Mouse (Mus musculus): ENCODE measurements around the gene Med12l. TPM values are rescaled to one million over a fixed set of nuclear protein-coding genes. Genes with fewer than 3 reads are reported as not detected.

Gene Med12l
- polyA plus RNA-seq, 1 experiment from 2014 or later: 4.5 TPM

DNA sequence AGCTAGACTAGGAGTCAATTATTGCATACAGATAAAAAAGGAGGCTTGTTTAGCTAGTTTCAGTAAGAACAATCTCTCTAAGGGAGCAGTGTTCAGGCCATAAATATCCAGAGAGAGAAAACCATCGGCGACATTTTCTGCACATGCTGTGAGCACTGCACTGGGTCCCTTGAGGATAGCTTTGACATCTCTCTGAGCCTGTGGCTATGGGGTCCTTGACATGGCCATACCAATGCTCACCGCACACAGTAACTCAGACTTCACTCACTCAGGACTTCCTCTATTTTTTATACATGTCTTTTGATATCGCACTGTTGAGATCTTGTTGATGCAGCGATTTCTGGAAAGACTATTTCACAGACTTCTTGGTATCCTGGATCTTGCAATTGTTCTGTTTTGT lies 151.4 kb downstream of the Med12l start:
- Histone ChIP-seq H3K27me3 (replicated peaks) (no peaks in the 10 kb centered on the region), H3K36me3 (no peaks in the 10 kb centered on the region), H3K27ac (no peak overlapping the region), H3K9me3 (no peaks in the 10 kb centered on the region), H3K9ac (no peak overlapping the region), H3K4me2 (replicated peaks) (no peak overlapping the region), H3K4me1 (no peaks in the 10 kb centered on the region), H3K4me3 (no peak overlapping the region)
- no peak for ATAC-seq (ENCODE audit: low FRiP score, low read depth)
- 92% methylated on average over 5 of the region's 5 CpGs for WGBS

DNA sequence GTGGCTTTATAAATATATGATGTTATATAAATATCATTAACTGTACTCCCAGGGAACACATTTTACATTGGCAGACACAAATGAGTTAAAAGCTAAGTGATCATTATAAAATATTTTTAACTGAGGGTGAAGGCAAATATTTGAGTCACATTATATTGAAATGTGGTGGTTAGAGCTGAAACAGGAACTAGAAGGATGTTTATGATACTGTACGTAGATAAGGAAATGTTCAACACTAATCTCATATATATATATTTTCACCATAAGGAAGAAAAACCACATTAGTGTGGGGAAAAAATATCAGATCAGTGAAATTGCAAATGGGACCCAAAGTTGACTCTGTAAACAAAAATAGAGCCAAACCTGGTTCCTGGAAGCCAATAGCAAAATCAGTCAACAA lies 154.8 kb downstream of the Med12l start:
- H3K27me3 ChIP-seq (replicated peaks): no peaks in the 10 kb centered on the region
- H3K9ac ChIP-seq: no peak overlapping the region
- no peaks in the 10 kb centered on the region for H3K36me3 ChIP-seq
- WGBS: 93% methylated on average over 1 of the region's 1 CpGs
- no peak overlapping the region for H3K4me2 ChIP-seq (replicated peaks)
- no peaks in the 10 kb centered on the region for H3K4me1 ChIP-seq
- no peak overlapping the region for H3K4me3 ChIP-seq
- no peak for ATAC-seq (ENCODE audit: low FRiP score, low read depth)
- H3K9me3 ChIP-seq: no peaks in the 10 kb centered on the region
- H3K27ac ChIP-seq: no peak overlapping the region

DNA sequence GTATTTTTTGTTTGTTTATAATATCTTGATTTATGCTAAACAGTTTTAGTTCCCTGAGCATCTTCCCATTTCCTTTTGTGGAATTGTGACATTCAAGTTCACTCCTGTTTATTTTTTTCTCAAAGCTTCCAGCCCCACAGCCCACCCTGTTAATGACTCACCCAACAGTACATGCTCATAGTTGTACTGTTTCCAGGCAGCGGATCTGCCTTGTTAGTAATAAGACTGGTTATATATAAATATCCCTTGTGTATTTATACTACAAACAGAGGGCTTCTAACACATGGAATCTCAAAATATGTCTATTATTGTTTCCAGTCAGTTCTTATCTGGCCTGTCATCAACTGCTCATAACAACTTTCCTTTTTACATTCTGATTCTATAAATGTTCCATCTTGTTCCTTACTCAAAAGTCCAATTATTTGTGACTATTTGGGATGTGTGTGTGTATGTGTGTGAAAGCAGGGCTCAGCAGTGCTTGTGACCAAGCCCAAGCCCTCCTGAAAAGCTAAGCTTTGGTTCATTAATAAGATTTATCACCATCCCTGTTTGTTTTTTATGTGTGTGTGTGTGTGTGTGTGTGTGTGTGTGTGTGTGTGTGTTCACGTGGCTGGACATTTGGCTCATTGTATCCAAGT lies 161.9 kb downstream of the Med12l start:
- Histone ChIP-seq H3K9ac (no peak overlapping the region), H3K4me1 (no peaks in the 10 kb centered on the region), H3K36me3 (no peaks in the 10 kb centered on the region), H3K4me2 (replicated peaks) (no peak overlapping the region), H3K4me3 (no peak overlapping the region), H3K27me3 (replicated peaks) (no peaks in the 10 kb centered on the region), H3K9me3 (no peaks in the 10 kb centered on the region), H3K27ac (no peak overlapping the region)
- no peak for ATAC-seq (ENCODE audit: low FRiP score, low read depth)
- WGBS: 70% methylated on average over 2 of the region's 2 CpGs

DNA sequence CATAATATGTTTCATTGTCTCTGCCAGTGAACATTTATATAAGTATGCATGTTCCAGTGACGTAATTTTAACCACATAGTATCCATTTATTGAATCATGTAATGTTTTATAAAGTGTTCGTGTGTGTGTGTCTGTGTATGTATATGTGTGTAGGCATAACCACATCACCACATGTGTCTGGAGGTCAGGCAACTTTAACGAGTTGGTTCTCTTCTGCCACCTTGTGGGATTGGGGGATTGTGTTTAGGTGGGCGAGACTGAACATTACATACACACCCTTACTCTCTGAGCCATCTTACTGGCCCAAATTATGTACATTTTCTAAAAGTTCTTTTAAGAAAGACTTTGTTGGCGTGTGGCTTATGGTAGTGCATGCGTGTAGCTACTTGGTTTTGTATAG lies 162.9 kb downstream of the Med12l start:
- ATAC-seq (ENCODE audit: low FRiP score, low read depth): no peak
- WGBS: 92% methylated on average over 6 of the region's 6 CpGs

DNA sequence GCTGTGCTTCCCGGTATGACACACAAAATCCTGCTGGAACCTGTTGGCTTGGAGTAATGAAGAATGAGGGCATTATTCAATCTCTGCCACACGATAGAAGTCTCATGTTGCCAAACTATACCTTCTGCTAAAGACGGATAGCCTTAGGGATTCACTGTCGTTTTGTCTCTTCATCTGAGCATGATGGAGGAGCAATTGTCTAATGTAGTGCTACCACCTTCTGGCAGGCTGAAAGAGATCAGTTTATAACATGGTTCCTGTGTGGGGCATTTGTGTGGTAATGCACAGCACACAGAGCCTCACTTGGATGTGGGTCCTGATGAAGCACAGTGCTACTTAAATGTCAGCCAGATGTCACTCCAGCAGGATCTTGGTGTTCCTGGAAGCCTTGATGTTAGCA lies 163.6 kb downstream of the Med12l start:
- Histone ChIP-seq H3K4me3 (no peak overlapping the region), H3K4me2 (replicated peaks) (no peak overlapping the region), H3K4me1 (no peaks in the 10 kb centered on the region), H3K27me3 (replicated peaks) (no peaks in the 10 kb centered on the region), H3K9me3 (no peaks in the 10 kb centered on the region), H3K27ac (no peak overlapping the region), H3K9ac (no peak overlapping the region), H3K36me3 (no peaks in the 10 kb centered on the region)
- no peak for ATAC-seq (ENCODE audit: low FRiP score, low read depth)
- WGBS: 82% methylated on average over 4 of the region's 4 CpGs

More for the DNA sequence above, 162.9 kb downstream of the Med12l start:
- Histone ChIP-seq H3K4me2 (replicated peaks) (no peak overlapping the region), H3K27ac (no peak overlapping the region), H3K9ac (no peak overlapping the region), H3K27me3 (replicated peaks) (no peaks in the 10 kb centered on the region), H3K4me3 (no peak overlapping the region), H3K9me3 (no peaks in the 10 kb centered on the region), H3K36me3 (no peaks in the 10 kb centered on the region), H3K4me1 (no peaks in the 10 kb centered on the region)

DNA sequence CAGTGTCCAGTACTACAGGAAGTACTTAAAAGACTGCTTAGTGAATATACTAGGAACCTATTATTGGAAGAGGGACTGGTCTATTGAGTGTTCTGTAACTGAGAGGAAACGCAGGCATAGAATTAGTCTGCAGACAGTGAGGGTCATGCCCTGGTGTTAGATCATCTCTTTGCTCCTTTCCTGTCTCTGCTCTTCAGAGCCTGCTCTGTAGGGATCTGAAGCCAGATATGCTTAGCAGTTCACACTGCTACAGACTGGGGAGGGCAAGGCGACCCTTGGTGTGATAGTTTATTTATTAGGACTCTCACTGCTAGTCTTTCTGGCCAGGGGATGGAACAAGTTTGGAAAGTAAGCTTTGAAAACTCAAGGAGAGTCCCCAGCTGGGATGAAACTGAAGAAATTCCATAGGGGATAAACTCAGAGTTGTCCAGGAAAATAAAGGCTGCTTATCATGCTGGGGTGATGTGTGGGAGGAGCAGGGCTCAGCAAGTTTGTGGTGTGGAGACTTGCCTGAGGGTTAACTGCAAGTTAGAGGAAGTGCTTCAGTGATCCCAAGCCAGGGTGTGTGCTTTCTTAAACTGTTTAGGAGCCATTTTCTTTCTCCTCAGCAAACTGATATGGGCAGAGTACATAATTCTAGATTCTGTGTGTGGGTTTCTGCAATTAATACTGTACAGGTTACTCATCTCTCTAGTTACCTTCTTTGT lies 164.4 kb downstream of the Med12l start:
- WGBS: 62% methylated on average over 2 of the region's 2 CpGs
- H3K9me3 ChIP-seq: no peaks in the 10 kb centered on the region
- no peak for ATAC-seq (ENCODE audit: low FRiP score, low read depth)

DNA sequence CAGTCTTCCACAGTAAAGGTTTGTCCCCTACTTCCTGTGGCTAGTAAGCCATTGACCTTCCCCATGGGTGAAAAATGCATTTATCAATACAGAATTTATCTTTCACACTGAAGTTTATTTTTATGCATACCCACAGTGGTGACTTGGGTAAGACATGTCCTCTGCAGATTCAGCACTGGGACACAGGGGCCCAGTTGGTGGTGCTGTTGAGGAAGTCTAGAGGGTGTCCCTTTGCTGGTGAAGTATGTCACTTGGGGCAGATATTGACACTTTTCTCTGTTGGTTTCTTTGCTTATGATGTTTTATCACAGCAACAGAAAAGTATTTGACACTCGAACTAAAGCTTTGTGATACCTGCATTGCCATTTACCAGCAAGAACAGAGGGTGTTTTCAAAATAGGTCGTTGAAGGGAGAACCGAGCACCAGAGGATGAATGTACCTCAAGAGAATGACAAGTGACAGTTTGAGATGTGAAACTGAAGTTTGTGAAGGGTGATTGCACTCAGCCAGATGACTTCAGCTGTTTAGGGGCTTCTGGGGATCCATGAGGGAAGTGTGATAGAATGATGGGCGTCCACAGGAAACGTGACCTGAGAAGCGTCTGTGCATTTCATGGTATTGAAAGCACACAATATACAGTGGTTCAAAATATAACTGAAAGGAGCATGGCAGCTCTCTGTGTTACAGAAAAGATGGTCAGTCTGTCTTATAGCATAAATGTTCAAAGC lies 169.0 kb downstream of the Med12l start:
- ATAC-seq (ENCODE audit: low FRiP score, low read depth): no peak
- WGBS: 84% methylated on average over 6 of the region's 6 CpGs
- no peaks in the 10 kb centered on the region for H3K36me3 ChIP-seq
- H3K27ac ChIP-seq: no peak overlapping the region
- no peaks in the 10 kb centered on the region for H3K27me3 ChIP-seq (replicated peaks)
- H3K4me3 ChIP-seq: no peak overlapping the region
- H3K4me2 ChIP-seq (replicated peaks): no peak overlapping the region
- no peaks in the 10 kb centered on the region for H3K4me1 ChIP-seq
- H3K9ac ChIP-seq: no peak overlapping the region
- H3K9me3 ChIP-seq: no peaks in the 10 kb centered on the region

More for the DNA sequence above, 164.4 kb downstream of the Med12l start:
- Histone ChIP-seq H3K4me1 (no peaks in the 10 kb centered on the region), H3K9ac (no peak overlapping the region), H3K4me2 (replicated peaks) (no peak overlapping the region), H3K36me3 (no peaks in the 10 kb centered on the region), H3K4me3 (no peak overlapping the region), H3K27me3 (replicated peaks) (no peaks in the 10 kb centered on the region), H3K27ac (no peak overlapping the region)

DNA sequence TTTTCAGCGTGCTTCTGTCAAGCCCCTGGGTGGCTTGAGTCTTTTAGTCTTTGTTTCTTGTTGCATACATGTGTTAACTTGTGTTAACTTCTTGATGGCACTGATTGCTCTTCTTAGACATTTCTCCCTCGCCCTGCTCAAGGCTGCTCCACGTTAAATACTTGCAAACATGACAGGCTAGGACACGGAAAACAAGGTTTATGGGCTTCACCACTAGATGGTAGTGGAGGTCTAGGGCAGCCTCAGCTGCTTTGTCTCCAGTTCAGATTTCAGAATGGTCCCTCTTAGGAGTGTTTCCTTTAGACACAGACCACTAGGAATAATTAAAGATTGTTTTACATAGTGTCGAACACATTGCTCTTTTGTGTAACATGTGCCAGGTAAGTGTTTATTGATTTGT lies 169.6 kb downstream of the Med12l start:
- Histone ChIP-seq H3K4me1 (no peaks in the 10 kb centered on the region), H3K36me3 (no peaks in the 10 kb centered on the region), H3K9ac (no peak overlapping the region), H3K27ac (no peak overlapping the region), H3K9me3 (no peaks in the 10 kb centered on the region), H3K4me3 (no peak overlapping the region), H3K27me3 (replicated peaks) (no peaks in the 10 kb centered on the region), H3K4me2 (replicated peaks) (no peak overlapping the region)
- ATAC-seq (ENCODE audit: low FRiP score, low read depth): peak; percentile 74; the same call in 1 of the 2 replicates
- WGBS: 40% methylated on average over 5 of the region's 5 CpGs

DNA sequence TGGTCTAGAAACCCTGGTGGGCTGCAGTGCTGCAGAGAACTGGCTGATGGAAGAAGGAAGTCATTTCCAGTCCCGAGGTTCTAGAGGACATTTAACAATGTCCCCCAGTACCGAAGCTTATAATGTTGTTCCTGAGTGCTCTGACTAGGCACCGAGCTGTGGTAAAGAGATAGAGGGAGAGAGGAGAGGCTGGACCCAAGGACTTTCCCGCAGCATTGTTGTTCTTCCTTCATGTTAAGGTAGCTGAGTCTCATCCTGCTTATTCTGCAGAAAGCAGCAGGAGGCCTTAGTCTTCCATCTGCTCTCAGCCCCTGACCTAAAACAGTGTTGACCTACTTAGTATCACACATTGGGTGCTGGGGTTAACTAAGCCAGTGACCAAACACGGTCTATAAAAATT lies 171.2 kb downstream of the Med12l start:
- Histone ChIP-seq H3K9me3 (no peaks in the 10 kb centered on the region), H3K27ac (no peak overlapping the region), H3K36me3 (no peaks in the 10 kb centered on the region), H3K4me3 (no peak overlapping the region), H3K27me3 (replicated peaks) (no peaks in the 10 kb centered on the region), H3K4me2 (replicated peaks) (no peak overlapping the region), H3K4me1 (no peaks in the 10 kb centered on the region), H3K9ac (no peak overlapping the region)
- WGBS: 70% methylated on average over 5 of the region's 5 CpGs
- ATAC-seq (ENCODE audit: low FRiP score, low read depth): no peak

DNA sequence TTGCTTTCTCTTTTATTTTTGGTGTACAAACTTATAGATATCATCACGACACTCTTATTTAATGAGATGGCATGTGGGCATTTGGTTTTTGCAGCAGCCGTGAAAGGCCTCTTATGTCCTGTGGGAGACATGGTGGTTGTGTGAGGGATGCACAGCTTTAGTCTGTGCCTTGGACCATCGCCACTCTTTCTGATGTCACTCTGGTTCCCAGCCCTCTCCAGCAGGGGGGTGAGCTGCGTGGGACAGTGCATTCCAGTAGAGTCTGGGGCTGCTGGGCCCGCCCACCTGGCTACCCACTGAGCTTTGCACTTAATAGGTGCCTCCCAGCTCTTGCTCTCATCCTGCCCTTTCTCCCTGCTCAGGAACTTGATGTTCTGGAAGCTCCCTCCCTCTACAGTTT lies 175.5 kb downstream of the Med12l start:
- H3K4me1 ChIP-seq: no peaks in the 10 kb centered on the region
- no peaks in the 10 kb centered on the region for H3K9me3 ChIP-seq
- no peaks in the 10 kb centered on the region for H3K36me3 ChIP-seq
- H3K27ac ChIP-seq: no peak overlapping the region
- H3K27me3 ChIP-seq (replicated peaks): no peaks in the 10 kb centered on the region
- H3K4me2 ChIP-seq (replicated peaks): no peak overlapping the region
- no peak overlapping the region for H3K9ac ChIP-seq
- 66% methylated on average over 5 of the region's 5 CpGs for WGBS
- ATAC-seq (ENCODE audit: low FRiP score, low read depth): no peak
- H3K4me3 ChIP-seq: no peak overlapping the region

DNA sequence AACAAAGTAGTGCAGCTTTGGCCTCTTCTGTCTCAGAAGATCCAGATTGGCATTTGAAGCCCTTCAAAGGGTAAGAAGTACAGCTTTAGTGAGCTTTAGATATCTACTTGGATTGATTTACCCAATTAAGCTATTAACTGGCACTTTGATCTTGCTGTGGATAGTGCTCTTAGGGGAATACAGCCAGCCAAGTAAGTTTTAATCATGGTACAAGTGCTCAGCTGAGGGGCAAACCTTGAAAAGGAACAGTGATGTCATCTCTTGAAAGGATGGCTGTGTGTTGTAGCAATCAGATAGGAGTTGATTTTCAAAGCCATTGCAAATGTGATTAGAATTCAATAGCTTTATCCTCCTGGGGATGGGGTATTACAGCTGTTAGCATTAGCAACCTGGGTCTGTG lies 176.5 kb downstream of the Med12l start:
- Histone ChIP-seq H3K4me1 (no peaks in the 10 kb centered on the region), H3K27me3 (replicated peaks) (no peaks in the 10 kb centered on the region), H3K4me3 (no peak overlapping the region), H3K27ac (no peak overlapping the region), H3K9me3 (no peaks in the 10 kb centered on the region), H3K36me3 (no peaks in the 10 kb centered on the region), H3K9ac (no peak overlapping the region), H3K4me2 (replicated peaks) (no peak overlapping the region)
- no peak for ATAC-seq (ENCODE audit: low FRiP score, low read depth)

DNA sequence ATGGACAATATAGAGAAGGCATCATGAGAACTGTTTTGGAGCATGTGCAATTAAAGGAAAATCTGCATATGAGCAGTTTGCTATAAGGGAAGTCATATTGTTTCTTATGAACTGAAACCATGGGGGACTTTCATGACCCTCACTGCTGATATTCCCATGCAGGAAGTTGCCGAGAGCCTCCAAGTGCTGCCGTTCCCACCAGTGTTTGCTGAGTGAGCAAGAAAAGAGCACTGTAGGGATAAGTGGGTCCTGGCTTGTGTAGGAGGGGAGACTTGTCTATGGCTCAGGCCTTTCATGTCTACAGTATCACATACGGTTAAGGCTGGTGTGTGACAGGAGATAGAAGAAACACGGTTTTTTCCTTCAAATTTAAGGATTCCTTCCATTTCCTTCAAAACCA lies 180.0 kb downstream of the Med12l start:
- 88% methylated on average over 4 of the region's 4 CpGs for WGBS
- H3K27ac ChIP-seq: no peak overlapping the region
- no peaks in the 10 kb centered on the region for H3K4me1 ChIP-seq
- no peak for ATAC-seq (ENCODE audit: low FRiP score, low read depth)
- H3K9me3 ChIP-seq: no peaks in the 10 kb centered on the region
- H3K4me2 ChIP-seq (replicated peaks): no peak overlapping the region
- H3K9ac ChIP-seq: no peak overlapping the region
- H3K27me3 ChIP-seq (replicated peaks): no peaks in the 10 kb centered on the region
- H3K36me3 ChIP-seq: no peaks in the 10 kb centered on the region
- H3K4me3 ChIP-seq: no peak overlapping the region

Measured in neural tube, embryonic 12.5 days (tissue).